Mouse (Mus musculus) erythroblast, embryonic 14.5 days (primary cell): ENCODE measurements around the gene Wbp1.

Experiments
- GATA1 ChIP-seq: IDR thresholded peaks from 2 replicates; pipeline ENCODE4 v1.6.1; 2012; ENCODE audit warnings: low read length, inconsistent platforms, mixed read lengths
- TAL1 ChIP-seq: IDR thresholded peaks from 3 replicates; pipeline ENCODE4 v1.6.1; 2012; ENCODE audit warnings: low read length, inconsistent platforms, mixed read lengths

DNA sequence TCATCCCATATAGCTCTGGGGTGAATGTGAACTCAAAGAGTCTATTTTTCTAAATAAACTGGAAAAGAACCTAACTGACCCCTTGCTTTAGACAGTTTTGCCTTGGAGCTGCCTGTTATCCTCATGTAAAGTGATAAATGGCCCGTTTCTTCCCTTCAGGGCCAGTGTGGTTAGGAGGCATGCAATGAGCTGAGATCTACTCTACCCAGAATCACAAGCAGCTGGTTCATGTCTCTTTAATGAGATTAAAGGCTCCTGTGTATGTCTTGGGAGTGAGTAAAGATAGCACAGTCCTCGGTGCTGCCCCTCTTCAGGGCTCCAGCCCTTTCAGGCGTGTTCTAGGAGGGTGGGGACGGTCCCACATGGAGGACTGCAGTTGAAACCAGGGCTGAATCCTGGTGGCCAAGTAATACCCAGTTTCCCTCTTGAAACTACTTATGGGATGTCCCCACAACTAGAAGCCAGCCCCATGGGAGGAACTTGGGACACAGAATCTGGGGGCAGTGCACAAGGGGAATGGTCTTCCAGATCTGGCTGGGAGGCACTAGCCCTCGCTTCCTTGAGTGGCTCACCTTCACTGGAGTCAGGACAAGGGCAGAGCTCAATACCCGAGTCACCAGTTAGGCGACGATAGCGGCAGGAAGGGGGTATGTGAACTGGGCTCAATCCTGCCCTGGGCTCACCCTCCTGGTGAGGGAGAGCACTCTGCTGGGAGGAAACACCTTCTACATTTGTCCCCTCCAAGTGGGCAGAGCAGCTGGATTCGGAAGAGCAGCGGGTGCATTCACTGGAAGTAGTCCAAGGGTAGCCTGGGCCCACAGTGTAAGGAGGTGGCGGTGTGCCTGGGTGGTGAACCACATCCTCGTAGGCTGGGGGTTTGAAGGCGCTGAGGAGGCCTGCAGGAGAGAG is 2.3 kb downstream of the Wbp1 start:
- no peak for TF ChIP-seq GATA1
- TF ChIP-seq TAL1, result no peak
